Mouse (Mus musculus) forelimb bud, embryonic 11.5 days (tissue): ENCODE data around the gene Rnf214.

Experiments used
- DNase-seq: peaks from one replicate; pipeline ENCODE4 v3.0.0-alpha.2; 2012; ENCODE audit warnings: low read depth, low spot score

The Rnf214 gene

GRCm38 (mm10) chr9:45906355-45907077, at the start of gene Rnf214, which contains the start of gene Pcsk7:
TSS of gene Rnf214 (minus strand) at chr9:45906911.
TSS of gene Pcsk7 (plus strand) at chr9:45906497.
- DNase-seq: peak; percentile 81

- peak; percentile 87 for DNase-seq
These were observed 48.6 kb upstream of the Rnf214 start, which contains the start of gene Sidt2 for GRCm38 (mm10) chr9:45955107-45955963. TSS of gene Sidt2 (minus strand) at chr9:45955258.

GRCm38 (mm10) chr9:45954294-45955106, 47.8 kb upstream of the Rnf214 start:
- DNase-seq: peak; percentile 38

GRCm38 (mm10) chr9:45953511-45954293, 47.0 kb upstream of the Rnf214 start:
- DNase-seq: no peak

- DNase-seq: no peak
These were observed 46.2 kb upstream of the Rnf214 start for GRCm38 (mm10) chr9:45952890-45953289.

GRCm38 (mm10) chr9:45952057-45952456, 45.3 kb upstream of the Rnf214 start:
- no peak for DNase-seq

- DNase-seq: no peak
These were observed 40.1 kb upstream of the Rnf214 start for GRCm38 (mm10) chr9:45946872-45947183.

GRCm38 (mm10) chr9:45946182-45946871, 39.6 kb upstream of the Rnf214 start:
- DNase-seq: no peak

GRCm38 (mm10) chr9:45945721-45946120, 39.0 kb upstream of the Rnf214 start:
- no peak for DNase-seq

GRCm38 (mm10) chr9:45944506-45945400, 38.0 kb upstream of the Rnf214 start:
- no peak for DNase-seq

GRCm38 (mm10) chr9:45943628-45944505, 37.2 kb upstream of the Rnf214 start:
- DNase-seq: no peak

GRCm38 (mm10) chr9:45942916-45943315, 36.2 kb upstream of the Rnf214 start:
- no peak for DNase-seq

- no peak for DNase-seq
These were observed 35.8 kb upstream of the Rnf214 start for GRCm38 (mm10) chr9:45942464-45942863.

GRCm38 (mm10) chr9:45941329-45941888, 34.7 kb upstream of the Rnf214 start:
- no peak for DNase-seq

GRCm38 (mm10) chr9:45939794-45940193, 33.1 kb upstream of the Rnf214 start:
- no peak for DNase-seq

- no peak for DNase-seq
These were observed 32.4 kb upstream of the Rnf214 start for GRCm38 (mm10) chr9:45938952-45939637.

GRCm38 (mm10) chr9:45938088-45938487, 31.4 kb upstream of the Rnf214 start:
- no peak for DNase-seq

- peak; percentile 69 for DNase-seq
These were observed 30.2 kb upstream of the Rnf214 start for GRCm38 (mm10) chr9:45936883-45937282.
